Mouse (Mus musculus) stomach, postnatal 0 days (tissue): ENCODE measurements around the gene Ccl2.

ENCODE experiments used
- CTCF ChIP-seq: IDR thresholded peaks from 2 replicates; pipeline ENCODE4 v1.5.1; 2016; ENCODE audit warnings: antibody characterized with exemption, low read depth, mild to moderate bottlenecking, moderate library complexity
- EP300 ChIP-seq: optimal IDR thresholded peaks from 2 replicates; pipeline ENCODE3; 2016; ENCODE audit warnings: antibody characterized with exemption

DNA sequence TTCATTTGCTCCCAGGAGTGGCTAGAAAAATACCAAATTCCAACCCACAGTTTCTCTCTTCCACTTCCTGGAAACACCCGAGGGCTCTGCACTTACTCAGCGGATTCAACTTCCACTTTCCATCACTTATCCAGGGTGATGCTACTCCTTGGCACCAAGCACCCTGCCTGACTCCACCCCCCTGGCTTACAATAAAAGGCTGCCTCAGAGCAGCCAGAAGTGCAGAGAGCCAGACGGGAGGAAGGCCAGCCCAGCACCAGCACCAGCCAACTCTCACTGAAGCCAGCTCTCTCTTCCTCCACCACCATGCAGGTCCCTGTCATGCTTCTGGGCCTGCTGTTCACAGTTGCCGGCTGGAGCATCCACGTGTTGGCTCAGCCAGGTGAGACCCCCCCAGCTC lies at the start of gene Ccl2:
- TF ChIP-seq CTCF (no peak), EP300 (no peak)
